In the genomic region with DNA sequence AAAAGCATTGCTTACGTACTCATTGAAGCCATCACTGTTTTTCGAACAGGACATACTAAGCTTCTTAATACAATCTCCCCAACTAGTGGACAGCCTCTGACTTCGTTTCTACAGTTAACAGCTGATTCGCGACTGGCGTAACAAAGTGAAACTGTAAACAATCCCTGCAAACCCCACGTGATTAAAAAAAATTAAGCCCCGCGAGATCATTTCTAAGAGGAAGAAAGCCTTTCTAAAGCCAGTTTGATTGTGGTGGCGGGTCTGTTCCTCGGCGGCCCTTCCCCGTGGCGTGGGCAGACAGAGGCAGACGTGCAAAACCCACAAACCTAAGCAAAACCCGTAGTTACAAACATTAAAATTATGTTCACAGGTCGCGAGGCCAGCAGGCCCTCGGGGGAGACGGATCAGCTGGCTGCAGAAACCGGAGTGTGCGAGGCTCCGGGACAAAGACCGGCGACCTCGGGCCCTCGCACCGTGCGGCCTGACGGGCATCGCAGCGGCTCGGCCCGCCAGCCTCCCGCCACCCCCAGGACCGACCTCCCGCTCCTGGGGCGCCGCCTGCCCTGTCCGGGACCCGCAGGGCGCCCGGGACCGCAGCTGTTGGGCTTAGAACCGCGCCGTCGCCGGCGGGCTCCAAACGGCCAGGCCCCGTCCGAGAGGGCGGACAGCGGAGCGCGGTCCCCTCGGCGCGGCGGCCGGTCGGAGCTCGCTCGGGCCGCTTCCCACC, we compare ENCODE assay signal across 8 mouse cellular contexts. TPM values are rescaled to one million over a fixed set of nuclear protein-coding genes. Genes with fewer than 3 reads are reported as not detected.
DNase-seq lines count a peak whose midpoint lies in the region; ATAC-seq and TF ChIP-seq lines count a peak whose summit lies in the region.

No protein-coding gene starts in this region.

- H3K27me3 ChIP-seq in embryonic facial prominence, embryonic 13.5 days: no peaks in the 10 kb centered on the region
- H3K27me3 ChIP-seq in liver, embryonic 11.5 days (replicated peaks; ENCODE audit: control insufficient read depth, insufficient read depth, low read length): no peaks in the 10 kb centered on the region
- no peaks in the 10 kb centered on the region for H3K27me3 ChIP-seq in midbrain, postnatal 0 days (ENCODE audit: insufficient read depth, low read length)

- H3K9ac ChIP-seq in embryonic facial prominence, embryonic 13.5 days: peak overlapping the region; percentile 100
- peak overlapping the region; percentile 99 for H3K9ac ChIP-seq in liver, embryonic 11.5 days (ENCODE audit: low read depth, low read length)
- H3K9ac ChIP-seq in midbrain, postnatal 0 days (replicated peaks; ENCODE audit: low read length, poor library complexity, severe bottlenecking): peak overlapping the region; percentile 100

- peak overlapping the region; percentile 98 for H3K4me3 ChIP-seq in embryonic facial prominence, embryonic 13.5 days
- peak overlapping the region; percentile 99 for H3K4me3 ChIP-seq in liver, embryonic 11.5 days (ENCODE audit: low read depth, low read length)
- peak overlapping the region; percentile 100 for H3K4me3 ChIP-seq in midbrain, postnatal 0 days (ENCODE audit: low read depth, low read length)

- peak overlapping the region; percentile 98 for H3K27ac ChIP-seq in embryonic facial prominence, embryonic 13.5 days
- H3K27ac ChIP-seq in liver, embryonic 11.5 days (ENCODE audit: low read depth, low read length): peak overlapping the region; percentile 90
- H3K27ac ChIP-seq in midbrain, postnatal 0 days (ENCODE audit: low read depth, low read length): peak overlapping the region; percentile 99

- peak; percentile 89 for DNase-seq in A20 (ENCODE audit: low read depth, low spot score)
- DNase-seq in T-cell, adult 2 months (ENCODE audit: low spot score): peak; percentile 81
- peak; percentile 76 to 80 for DNase-seq in heart, adult 9 months (ENCODE audit: low spot score in 2 of 2)
- DNase-seq in kidney, adult 8-10 months: peak; percentile 52 to 75
- DNase-seq in liver, embryonic 11.5 days (ENCODE audit: low spot score): peak; percentile 69
- peak; percentile 79 for DNase-seq in midbrain, postnatal 0 days (ENCODE audit: low spot score)
- peak; percentile 76 to 83 for DNase-seq in spleen, postnatal 36 days (ENCODE audit: low spot score in 2 of 2)

- ATAC-seq in embryonic facial prominence, embryonic 13.5 days (ENCODE audit: insufficient number of reproducible peaks, insufficient read depth, low FRiP score, low TSS enrichment, low read depth): peak; percentile 65; the same call in 1 of the 2 replicates
- peak; percentile 68 for ATAC-seq in liver, embryonic 11.5 days (replicated peaks; ENCODE audit: low FRiP score)
- ATAC-seq in midbrain, postnatal 0 days (ENCODE audit: low FRiP score): peak; percentile 66

- H3K4me2 ChIP-seq in embryonic facial prominence, embryonic 13.5 days: peak overlapping the region; percentile 80
- H3K4me2 ChIP-seq in liver, embryonic 11.5 days: peak overlapping the region; percentile 70
- peak overlapping the region; percentile 60 for H3K4me2 ChIP-seq in midbrain, postnatal 0 days (ENCODE audit: low read depth, low read length, poor library complexity, severe bottlenecking)

- no peaks in the 10 kb centered on the region for H3K9me3 ChIP-seq in embryonic facial prominence, embryonic 13.5 days
- H3K9me3 ChIP-seq in liver, embryonic 11.5 days (ENCODE audit: control insufficient read depth, low read length): no peaks in the 10 kb centered on the region
- H3K9me3 ChIP-seq in midbrain, postnatal 0 days (ENCODE audit: low read length): no peaks in the 10 kb centered on the region

- no peak for TF ChIP-seq CTCF in midbrain, postnatal 0 days (IDR thresholded peaks at IDR 0.05)

- peaks cover 21% of the 10 kb centered on the region for H3K36me3 ChIP-seq in embryonic facial prominence, embryonic 13.5 days
- H3K36me3 ChIP-seq in liver, embryonic 11.5 days (ENCODE audit: control insufficient read depth, insufficient read depth, low read length): peaks cover 8% of the 10 kb centered on the region; the same call in 1 of the 2 replicates
- no peaks in the 10 kb centered on the region for H3K36me3 ChIP-seq in midbrain, postnatal 0 days (ENCODE audit: insufficient read depth, low read length)

- peaks cover 37% of the 10 kb centered on the region for H3K4me1 ChIP-seq in embryonic facial prominence, embryonic 13.5 days
- H3K4me1 ChIP-seq in liver, embryonic 11.5 days (replicated peaks; ENCODE audit: control insufficient read depth, insufficient read depth, low read length): peaks cover 8% of the 10 kb centered on the region; the same call in 1 of the 2 replicates
- H3K4me1 ChIP-seq in midbrain, postnatal 0 days (ENCODE audit: insufficient read depth, low read length): no peaks in the 10 kb centered on the region; the same call in 1 of the 2 replicates

- WGBS in embryonic facial prominence, embryonic 13.5 days: under 1% methylated on average over 57 of the region's 66 CpGs
- under 1% methylated on average over 50 of the region's 66 CpGs for WGBS in liver, embryonic 11.5 days
- WGBS in midbrain, postnatal 0 days: under 1% methylated on average over 53 of the region's 66 CpGs

RNA-seq across cellular contexts. Expression of a gene that starts 0.5 kb away (rescaled TPM):
- polyA plus RNA-seq in embryonic facial prominence, embryonic 13.5 days (2015; fragmentation: Nextera tagmentation; extraction: Ambion mirVana): 64.7 and 65.0 TPM in 2 replicates
- 32.2 and 34.9 TPM in 2 replicates for polyA plus RNA-seq in liver, embryonic 11.5 days (2014; fragmentation: Nextera tagmentation; extraction: Ambion mirVana)
- total RNA-seq in midbrain, postnatal 0 days (2014; rRNA removed): 78.8 and 85.8 TPM in 2 replicates
- 16.6 and 20.1 TPM in 2 replicates for polyA plus RNA-seq in midbrain, postnatal 0 days (2015; fragmentation: Nextera tagmentation; extraction: Ambion mirVana)

RNA-seq across cellular contexts. Expression of a gene that starts 58.7 kb away (rescaled TPM):
- polyA plus RNA-seq in embryonic facial prominence, embryonic 13.5 days (2015; fragmentation: Nextera tagmentation; extraction: Ambion mirVana): not detected in 2 replicates
- not detected in 2 replicates for polyA plus RNA-seq in liver, embryonic 11.5 days (2014; fragmentation: Nextera tagmentation; extraction: Ambion mirVana)
- not detected in 2 replicates for total RNA-seq in midbrain, postnatal 0 days (2014; rRNA removed)
- polyA plus RNA-seq in midbrain, postnatal 0 days (2015; fragmentation: Nextera tagmentation; extraction: Ambion mirVana): not detected in 2 replicates

Comparison
In these comparisons a context has a peak if more than half of its experiments do, and no peak if none do; other contexts are left out.
1. Peak in every context shown above with its lines: DNase-seq, ATAC-seq, H3K4me3 ChIP-seq and H3K27ac ChIP-seq.